Mouse (Mus musculus) heart, embryonic 13.5 days (tissue): ENCODE measurements around the gene Rara. TPM values are rescaled to one million over a fixed set of nuclear protein-coding genes. Genes with fewer than 3 reads are reported as not detected.
"Not testable (repeated sequence)": the region's sequence is repeated elsewhere in the genome, so short reads cannot be mapped to it uniquely, and the experiment has no call there.

Experiments used
- ATAC-seq: fragments of 200-750 bp; cut with Nextera tagmentation; 2 replicates; pipeline ENCODE4 v1.8.0; 2017; ENCODE audit warnings: moderate TSS enrichment; ENCODE audit not compliant: insufficient number of reproducible peaks, low FRiP score, low TSS enrichment; ENCODE audit errors: extremely low read depth
- H3K27ac ChIP-seq: fragments of 300-500 bp; sonication (generic); replicated peaks from 2 replicates; pipeline ENCODE4 v1.5.1; 2015; ENCODE audit warnings: moderate library complexity, mild to moderate bottlenecking, inconsistent platforms
- H3K27me3 ChIP-seq: fragments of 300-500 bp; sonication (generic); replicated peaks from 2 replicates; pipeline ENCODE4 v1.6.1; 2015; ENCODE audit warnings: mild to moderate bottlenecking, inconsistent platforms
- H3K36me3 ChIP-seq: fragments of 300-500 bp; sonication (generic); 2 replicates; pipeline ENCODE4 v1.6.1; 2015; ENCODE audit warnings: mild to moderate bottlenecking, inconsistent platforms
- H3K4me1 ChIP-seq: fragments of 300-500 bp; sonication (generic); 2 replicates; pipeline ENCODE4 v1.6.1; 2015; ENCODE audit warnings: inconsistent platforms
- H3K4me2 ChIP-seq: fragments of 300-500 bp; sonication (generic); 2 replicates; pipeline ENCODE4 v1.6.1; 2015; ENCODE audit warnings: inconsistent platforms, mild to moderate bottlenecking, moderate library complexity
- H3K4me3 ChIP-seq: fragments of 300-500 bp; sonication (generic); 2 replicates; pipeline ENCODE4 v1.5.1; 2015; ENCODE audit warnings: moderate library complexity, mild to moderate bottlenecking, inconsistent platforms
- H3K9ac ChIP-seq: fragments of 300-500 bp; sonication (generic); 2 replicates; pipeline ENCODE4 v1.6.1; 2015; ENCODE audit warnings: inconsistent platforms, mild to moderate bottlenecking, moderate library complexity
- H3K9me3 ChIP-seq: fragments of 300-500 bp; sonication (generic); 2 replicates; pipeline ENCODE4 v1.6.1; 2016; ENCODE audit warnings: inconsistent platforms
- WGBS: fragments of 180-500 bp; shearing (Covaris S2); methylation state at CpG from one replicate; pipeline ENCODE4 v1.1.7; 2015; ENCODE audit warnings: mixed read lengths; 5-methylcytosine and 5-hydroxymethylcytosine counted together
- polyA plus RNA-seq: library from polyadenylated mRNA; unstranded; fragments of >200 nt; fragmentation: Nextera tagmentation; extraction: Ambion mirVana; gene quantifications from 2 replicates; pipeline ENCODE4 v1.2.1, GENCODE M21; 2015

The Rara gene
- polyA plus RNA-seq, 1 experiment from 2014 or later = 27.9 TPM

- Histone ChIP-seq H3K9ac (peak overlapping the region; percentile 13; the same call in 1 of the 2 replicates), H3K27ac (peak overlapping the region; percentile 67), H3K4me1 (peaks cover 59% of the 10 kb centered on the region), H3K36me3 (peaks cover 39% of the 10 kb centered on the region)
- H3K9me3 ChIP-seq, H3K27me3 ChIP-seq, H3K4me2 ChIP-seq, H3K4me3 ChIP-seq: not testable (repeated sequence)
- 0 out of 2 replicates have a peak, but pooled peaks have one; percentile 7 for ATAC-seq
- WGBS = 56% methylated on average over 16 of the region's 16 CpGs
These were observed 4.5 kb upstream of the Rara start for GRCm38 (mm10) chr11:98922851-98923711.

DNA sequence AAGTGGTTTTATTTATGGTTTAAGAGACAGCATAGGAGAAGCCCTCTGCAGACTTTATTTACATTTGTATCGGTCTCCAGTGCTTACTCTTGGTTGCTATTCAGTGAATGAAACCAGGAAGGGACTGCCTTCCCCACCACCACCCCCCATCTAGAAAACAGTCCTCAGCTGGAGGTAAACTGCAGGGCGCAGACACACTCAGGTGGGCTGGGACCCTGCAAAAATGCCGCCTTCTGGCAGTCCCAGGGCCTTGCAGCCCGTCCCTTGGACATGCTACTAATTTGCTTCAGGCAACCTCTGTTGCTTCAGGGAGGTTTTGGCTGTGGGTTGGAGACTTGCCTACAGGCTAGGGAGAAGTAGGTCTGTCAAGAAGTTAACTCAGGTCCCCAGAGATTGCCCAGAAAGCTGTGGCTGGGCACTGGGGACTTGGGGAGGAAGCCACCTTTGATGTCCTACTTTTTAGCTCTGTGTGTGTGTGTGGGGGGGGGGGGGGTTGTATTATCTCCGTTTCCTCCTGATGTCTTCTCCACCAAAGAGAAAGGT lies 2.9 kb upstream of the Rara start:
- Histone ChIP-seq H3K36me3 (peaks cover 23% of the 10 kb centered on the region), H3K9ac (peak overlapping the region; percentile 69; the same call in 1 of the 2 replicates), H3K27me3 (no peaks in the 10 kb centered on the region), H3K27ac (peak overlapping the region; percentile 75), H3K9me3 (no peaks in the 10 kb centered on the region), H3K4me3 (no peak overlapping the region), H3K4me2 (peak overlapping the region; percentile 47), H3K4me1 (peaks cover 69% of the 10 kb centered on the region)
- 64% methylated on average over 5 of the region's 5 CpGs for WGBS
- ATAC-seq = no peak

- no peaks in the 10 kb centered on the region for H3K27me3 ChIP-seq
- peak overlapping the region; percentile 69 for H3K9ac ChIP-seq
- WGBS = 27% methylated on average over 10 of the region's 10 CpGs
- peaks cover 75% of the 10 kb centered on the region for H3K4me1 ChIP-seq
- ATAC-seq = no peak
- H3K27ac ChIP-seq = peak overlapping the region; percentile 75
- peak overlapping the region; percentile 47 for H3K4me2 ChIP-seq
- H3K4me3 ChIP-seq = no peak overlapping the region
- peaks cover 17% of the 10 kb centered on the region for H3K36me3 ChIP-seq
- H3K9me3 ChIP-seq = no peaks in the 10 kb centered on the region
These were observed 2.3 kb upstream of the Rara start for GRCm38 (mm10) chr11:98925265-98925721.

- Histone ChIP-seq H3K9ac (peak overlapping the region; percentile 69), H3K4me2 (peak overlapping the region; percentile 47), H3K27ac (peak overlapping the region; percentile 75), H3K27me3 (no peaks in the 10 kb centered on the region), H3K4me3 (no peak overlapping the region), H3K9me3 (no peaks in the 10 kb centered on the region), H3K36me3 (peaks cover 11% of the 10 kb centered on the region), H3K4me1 (peaks cover 81% of the 10 kb centered on the region)
- WGBS = 12% methylated on average over 12 of the region's 12 CpGs
- ATAC-seq = no peak
These were observed 1.7 kb upstream of the Rara start for GRCm38 (mm10) chr11:98925868-98926311.

GRCm38 (mm10) chr11:98926553-98926952 lies 1.1 kb upstream of the Rara start:
- Histone ChIP-seq H3K27me3 (no peaks in the 10 kb centered on the region), H3K27ac (peak overlapping the region; percentile 75), H3K4me3 (no peak overlapping the region), H3K36me3 (0 out of 2 replicates have a peak, but pooled peaks cover 5% of the 10 kb centered on the region), H3K4me1 (peaks cover 88% of the 10 kb centered on the region), H3K9me3 (no peaks in the 10 kb centered on the region), H3K9ac (peak overlapping the region; percentile 69), H3K4me2 (0 out of 2 replicates have a peak overlapping the region, but pooled peaks have one; percentile 47)
- 61% methylated on average over 7 of the region's 7 CpGs for WGBS
- ATAC-seq = no peak

- H3K9ac ChIP-seq = peak overlapping the region; percentile 91
- H3K27ac ChIP-seq = peak overlapping the region; percentile 99
- H3K36me3 ChIP-seq = no peaks in the 10 kb centered on the region
- peak overlapping the region; percentile 79 for H3K4me2 ChIP-seq
- H3K27me3 ChIP-seq = no peaks in the 10 kb centered on the region
- no peaks in the 10 kb centered on the region for H3K9me3 ChIP-seq
- no peak for ATAC-seq
- 8% methylated on average over 12 of the region's 12 CpGs for WGBS
- H3K4me1 ChIP-seq = peaks cover 95% of the 10 kb centered on the region
- peak overlapping the region; percentile 69 for H3K4me3 ChIP-seq
These were observed 722 bp downstream of the Rara start for GRCm38 (mm10) chr11:98928186-98928893.

- Histone ChIP-seq H3K27me3 (no peaks in the 10 kb centered on the region), H3K4me3 (peak overlapping the region; percentile 69), H3K36me3 (peaks cover 9% of the 10 kb centered on the region; the same call in 1 of the 2 replicates), H3K4me2 (peak overlapping the region; percentile 79), H3K27ac (peak overlapping the region; percentile 99), H3K9ac (peak overlapping the region; percentile 91), H3K9me3 (no peaks in the 10 kb centered on the region), H3K4me1 (peaks cover 96% of the 10 kb centered on the region)
- 9% methylated on average over 9 of the region's 9 CpGs for WGBS
- ATAC-seq = no peak
These were observed 1.9 kb downstream of the Rara start for GRCm38 (mm10) chr11:98929503-98929902.

DNA sequence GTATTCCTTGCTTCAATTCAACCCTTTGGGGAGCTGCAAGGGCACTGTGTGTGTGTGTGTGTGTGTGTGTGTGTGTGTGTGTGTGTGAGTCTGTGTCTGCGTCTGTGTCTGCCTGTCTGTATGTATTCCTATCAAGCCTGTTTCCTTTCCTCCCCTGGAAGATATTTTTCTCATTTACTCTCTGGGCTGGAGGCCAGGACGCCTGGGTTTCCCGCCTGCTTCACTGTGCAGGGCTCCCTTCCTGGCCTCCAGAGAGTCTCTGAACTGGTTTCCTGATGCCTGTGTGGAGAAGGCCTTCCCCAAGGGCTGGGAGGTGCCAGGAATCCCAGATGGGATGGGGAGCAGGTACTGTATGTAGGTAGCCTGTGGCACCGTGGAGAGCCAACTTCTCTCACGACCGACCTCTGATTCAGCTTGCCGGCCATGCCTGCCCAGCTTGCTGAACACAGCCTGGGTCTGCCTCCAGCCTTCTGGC lies 2.5 kb downstream of the Rara start:
- Histone ChIP-seq H3K4me3 (peak overlapping the region; percentile 69), H3K4me2 (peak overlapping the region; percentile 79), H3K9me3 (no peaks in the 10 kb centered on the region), H3K4me1 (peaks cover 95% of the 10 kb centered on the region), H3K27ac (peak overlapping the region; percentile 99), H3K27me3 (no peaks in the 10 kb centered on the region; the same call in 1 of the 2 replicates), H3K9ac (peak overlapping the region; percentile 91), H3K36me3 (peaks cover 15% of the 10 kb centered on the region)
- WGBS = 18% methylated on average over 7 of the region's 7 CpGs
- no peak for ATAC-seq

DNA sequence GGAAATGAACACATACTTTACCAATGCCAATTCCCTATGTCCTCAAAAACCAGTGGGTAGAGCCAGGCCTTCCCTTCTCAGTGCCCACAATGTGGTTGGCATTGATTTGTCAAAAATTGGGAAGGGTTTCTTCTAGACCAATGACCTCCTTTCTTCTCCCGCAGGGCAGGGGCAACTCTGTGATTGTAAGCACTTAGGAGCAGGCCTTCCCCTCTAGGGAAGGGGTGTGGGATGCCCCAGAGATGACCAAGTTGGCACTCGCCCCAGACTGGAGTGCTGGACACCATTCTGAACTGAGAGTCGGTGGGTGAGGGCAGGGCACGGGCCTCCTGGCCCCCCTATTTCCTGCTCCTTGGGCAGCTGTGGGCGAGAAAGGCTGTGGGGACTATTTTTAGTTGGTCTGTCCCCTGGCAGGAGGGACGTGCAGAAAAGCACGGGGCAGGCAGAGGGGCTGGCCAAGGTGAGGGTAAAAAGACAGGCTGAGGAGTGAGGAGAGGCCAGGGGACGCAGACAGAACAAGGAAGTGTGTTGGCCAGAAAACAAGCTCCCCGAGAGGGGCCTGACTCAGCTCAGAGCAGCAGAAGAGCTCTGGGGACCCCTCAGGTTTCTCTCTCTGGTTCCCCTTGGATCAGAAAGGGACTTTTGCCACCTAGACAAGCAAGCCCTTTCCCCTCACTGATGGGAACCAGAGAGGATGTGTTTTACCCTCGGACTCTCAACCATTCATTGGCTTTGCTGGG lies 3.3 kb downstream of the Rara start:
- 8% methylated on average over 10 of the region's 10 CpGs for WGBS
- peak overlapping the region; percentile 16 for H3K4me3 ChIP-seq
- peak; percentile 42; the same call in 1 of the 2 replicates for ATAC-seq

GRCm38 (mm10) chr11:98931513-98932292 lies 4.1 kb downstream of the Rara start:
- no peak for ATAC-seq
- H3K4me2 ChIP-seq = peak overlapping the region; percentile 79
- no peaks in the 10 kb centered on the region; the same call in 1 of the 2 replicates for H3K27me3 ChIP-seq
- no peaks in the 10 kb centered on the region for H3K9me3 ChIP-seq
- peak overlapping the region; percentile 99 for H3K27ac ChIP-seq
- 12% methylated on average over 7 of the region's 7 CpGs for WGBS
- peak overlapping the region; percentile 91 for H3K9ac ChIP-seq
- peaks cover 17% of the 10 kb centered on the region for H3K36me3 ChIP-seq
- H3K4me1 ChIP-seq = peaks cover 95% of the 10 kb centered on the region
- H3K4me3 ChIP-seq = peak overlapping the region; percentile 16

More for the DNA sequence above, 3.3 kb downstream of the Rara start:
- peaks cover 95% of the 10 kb centered on the region for H3K4me1 ChIP-seq
- H3K27ac ChIP-seq = peak overlapping the region; percentile 99
- H3K27me3 ChIP-seq = no peaks in the 10 kb centered on the region; the same call in 1 of the 2 replicates
- H3K4me2 ChIP-seq = peak overlapping the region; percentile 79
- H3K9me3 ChIP-seq = no peaks in the 10 kb centered on the region
- peaks cover 17% of the 10 kb centered on the region for H3K36me3 ChIP-seq
- H3K9ac ChIP-seq = peak overlapping the region; percentile 91
